ENCODE assay signal across 8 mouse cellular contexts in genomic region chr6:108532486-108533179, GRCm38 (mm10).
DNase-seq lines count a peak whose midpoint lies in the region; TF ChIP-seq lines count a peak whose summit lies in the region.
"Had no signal": no experiment of that assay in that cellular context is flagged by ENCODE, and none has a peak within 500 bp of the region (broad histone marks: within the 10 kb centered on the region; RNA-seq: fewer than 3 reads in every experiment).

No protein-coding gene starts in this region.

- no peak for TF ChIP-seq CTCF in heart, adult 2 months (IDR thresholded peaks at IDR 0.05)
- TF ChIP-seq CTCF in layer of hippocampus, adult 2 months (conservative IDR thresholded peaks at IDR 0.05), result no peak

- H3K27ac ChIP-seq in heart, adult 2 months, result peak overlapping the region; percentile 62
- no peak overlapping the region for H3K27ac ChIP-seq in layer of hippocampus, adult 2 months
- no peak overlapping the region for H3K27ac ChIP-seq in forebrain, embryonic 10.5 days
- H3K27ac ChIP-seq: limb, embryonic 12.5 days had no signal

- 43% methylated on average over 10 of the region's 10 CpGs for WGBS in heart, adult 2 months
- 85% methylated on average over 10 of the region's 10 CpGs for WGBS in forebrain, embryonic 10.5 days

- no peaks in the 10 kb centered on the region for H3K79me2 ChIP-seq in heart, adult 2 months (replicated peaks; ENCODE audit: control insufficient read depth, insufficient read depth, low read length)

- H3K36me3 ChIP-seq in heart, adult 2 months (ENCODE audit: control insufficient read depth, insufficient read depth, low read length), result no peaks in the 10 kb centered on the region; the same call in 1 of the 2 replicates
- H3K36me3 ChIP-seq in forebrain, embryonic 10.5 days (replicated peaks), result 0 out of 2 replicates have a peak, but pooled peaks cover 5% of the 10 kb centered on the region
- H3K36me3 ChIP-seq: limb, embryonic 12.5 days had no signal

- peak; percentile 21 to 53 for DNase-seq in adrenal gland, postnatal 36 days
- peak; percentile 65 to 84 for DNase-seq in heart, adult 2 months
- peak; percentile 63 for DNase-seq in kidney, postnatal 10 days
- peak; percentile 80 for DNase-seq in lung, postnatal 25 days (ENCODE audit: low spot score)
- no peak for DNase-seq in layer of hippocampus, adult 2 months (ENCODE audit: low spot score in 2 of 2)
- DNase-seq in right cerebral cortex, adult 2 months (ENCODE audit: low spot score in 2 of 2), result no peak
- no peak for DNase-seq in forebrain, embryonic 10.5 days (ENCODE audit: extremely low spot score, low spot score)

- H3K4me3 ChIP-seq in heart, adult 2 months, result no peak overlapping the region
- H3K4me3 ChIP-seq in layer of hippocampus, adult 2 months, result no peak overlapping the region
- no peak overlapping the region for H3K4me3 ChIP-seq in forebrain, embryonic 10.5 days
- H3K4me3 ChIP-seq: limb, embryonic 12.5 days had no signal

- H3K27me3 ChIP-seq in heart, adult 2 months (ENCODE audit: control insufficient read depth, insufficient read depth, low read length), result no peaks in the 10 kb centered on the region
- no peaks in the 10 kb centered on the region for H3K27me3 ChIP-seq in forebrain, embryonic 10.5 days (ENCODE audit: poor library complexity, severe bottlenecking)
- H3K27me3 ChIP-seq: limb, embryonic 12.5 days had no signal

- TF ChIP-seq POLR2A in heart, adult 2 months (IDR thresholded peaks at IDR 0.05; ENCODE audit: insufficient read depth, low read depth, low read length), result no peak

- H3K4me1 ChIP-seq in heart, adult 2 months (ENCODE audit: control insufficient read depth, insufficient read depth, low read length), result peaks cover 23% of the 10 kb centered on the region
- peaks cover 24% of the 10 kb centered on the region for H3K4me1 ChIP-seq in forebrain, embryonic 10.5 days

- intact Hi-C loops in heart, adult 2 months (cut with DNase I), result loop anchor here (2.0 to 5.0 kb wide), 3 partner anchors 40 to 126 kb away; no protein-coding TSS in a partner anchor

- no peaks in the 10 kb centered on the region for H3K9me3 ChIP-seq in forebrain, embryonic 10.5 days
- H3K9me3 ChIP-seq: limb, embryonic 12.5 days had no signal

- H3K9ac ChIP-seq in heart, adult 2 months (ENCODE audit: low read depth, low read length), result no peak overlapping the region
- H3K9ac ChIP-seq: limb, embryonic 12.5 days had no signal

- peak; percentile 68; the same call in 1 of the 2 replicates for TF ChIP-seq EP300 in heart, adult 2 months (IDR thresholded peaks at IDR 0.05; ENCODE audit: insufficient read depth, low read depth, low read length)

Comparison
In these comparisons a context has a peak if more than half of its experiments do, and no peak if none do; other contexts are left out.
1. DNase-seq: peak in adrenal gland, postnatal 36 days (2 of 2), heart, adult 2 months (2 of 2), kidney, postnatal 10 days (single experiment) and lung, postnatal 25 days (single experiment); none in layer of hippocampus, adult 2 months (0 of 2), right cerebral cortex, adult 2 months (0 of 2) and forebrain, embryonic 10.5 days (single experiment).